Mouse (Mus musculus) stomach, embryonic 16.5 days (tissue): ENCODE results near the gene E2f7. TPM values are rescaled to one million over a fixed set of nuclear protein-coding genes. Genes with fewer than 3 reads are reported as not detected.

ENCODE experiments used
- ATAC-seq: fragments of 200-750 bp; cut with Nextera tagmentation; 2 replicates; pipeline ENCODE4 v1.8.0; 2017; ENCODE audit warnings: moderate number of reproducible peaks, moderate TSS enrichment; ENCODE audit not compliant: insufficient read depth, low FRiP score
- H3K27ac ChIP-seq: fragments of 300-500 bp; sonication (generic); 2 replicates; pipeline ENCODE4 v1.5.1; 2014; ENCODE audit warnings: low read length
- H3K27me3 ChIP-seq: fragments of 300-500 bp; sonication (generic); 2 replicates; pipeline ENCODE4 v1.6.1; 2014; ENCODE audit warnings: low read length, control low read depth, mixed read lengths; ENCODE audit not compliant: control insufficient read depth, insufficient read depth
- H3K36me3 ChIP-seq: fragments of 300-500 bp; sonication (generic); 2 replicates; pipeline ENCODE4 v1.6.1; 2014; ENCODE audit warnings: low read length; ENCODE audit not compliant: control insufficient read depth, insufficient read depth
- H3K4me1 ChIP-seq: fragments of 300-500 bp; sonication (generic); 2 replicates; pipeline ENCODE4 v1.6.1; 2014; ENCODE audit warnings: low read length, control low read depth, mixed read lengths; ENCODE audit not compliant: control insufficient read depth, insufficient read depth
- H3K4me2 ChIP-seq: fragments of 300-500 bp; sonication (generic); 2 replicates; pipeline ENCODE4 v1.6.1; 2014; ENCODE audit warnings: low read depth, low read length, mixed read lengths
- H3K4me3 ChIP-seq: fragments of 300-500 bp; sonication (generic); replicated peaks from 2 replicates; pipeline ENCODE4 v1.5.1; 2014; ENCODE audit warnings: mild to moderate bottlenecking, low read length
- H3K9ac ChIP-seq: fragments of 300-500 bp; sonication (generic); 2 replicates; pipeline ENCODE4 v1.6.1; 2014; ENCODE audit warnings: low read length
- H3K9me3 ChIP-seq: fragments of 300-500 bp; sonication (generic); replicated peaks from 2 replicates; pipeline ENCODE4 v1.6.1; 2016; ENCODE audit warnings: low read length, control low read depth; ENCODE audit not compliant: control insufficient read depth
- WGBS: fragments of 180-500 bp; shearing (Covaris S2); extraction: QIAGEN DNeasy Blood & Tissue Kit; methylation state at CpG from one replicate; pipeline ENCODE4 v1.1.7; 2014; 5-methylcytosine and 5-hydroxymethylcytosine counted together
- polyA plus RNA-seq: library from polyadenylated mRNA; unstranded; fragments of >200 nt; fragmentation: Nextera tagmentation; extraction: Ambion mirVana; gene quantifications from 2 replicates; pipeline ENCODE4 v1.2.1, GENCODE M21; 2015

E2f7 gene
- polyA plus RNA-seq: 16.2 and 17.0 TPM in 2 replicates

GRCm38 (mm10) chr10:110744686-110745639 lies at the start of gene E2f7:
TSS of gene E2f7 (plus strand) at chr10:110745439.
- Histone ChIP-seq H3K27ac (peak within 1 kb of the TSS; percentile 62; the same call in 1 of the 2 replicates), H3K9ac (peak within 1 kb of the TSS; percentile 83), H3K4me1 (peaks cover 3% of the 10 kb centered on the region; the same call in 1 of the 2 replicates), H3K27me3 (no peaks in the 10 kb centered on the region), H3K4me3 (peak within 1 kb of the TSS; percentile 81), H3K36me3 (no peaks in the 10 kb centered on the region), H3K4me2 (peak within 1 kb of the TSS; percentile 88), H3K9me3 (no peaks in the 10 kb centered on the region)
- under 1% methylated on average over 92 of the region's 98 CpGs for WGBS
- ATAC-seq: peak; percentile 97

GRCm38 (mm10) chr10:110701276-110701675 lies 44.0 kb upstream of the E2f7 start:
- no peak overlapping the region for H3K27ac ChIP-seq
- no peaks in the 10 kb centered on the region for H3K9me3 ChIP-seq
- no peaks in the 10 kb centered on the region for H3K27me3 ChIP-seq
- no peaks in the 10 kb centered on the region for H3K36me3 ChIP-seq
- WGBS: 72% methylated on average over 1 of the region's 1 CpGs
- no peak overlapping the region for H3K4me3 ChIP-seq
- no peak overlapping the region for H3K4me2 ChIP-seq
- H3K4me1 ChIP-seq: no peaks in the 10 kb centered on the region
- no peak for ATAC-seq
- no peak overlapping the region for H3K9ac ChIP-seq

- Histone ChIP-seq H3K4me3 (no peak overlapping the region), H3K9me3 (no peaks in the 10 kb centered on the region), H3K27ac (no peak overlapping the region), H3K9ac (no peak overlapping the region), H3K27me3 (no peaks in the 10 kb centered on the region), H3K4me1 (no peaks in the 10 kb centered on the region), H3K4me2 (no peak overlapping the region), H3K36me3 (no peaks in the 10 kb centered on the region)
- WGBS: 50% methylated on average over 9 of the region's 9 CpGs
- no peak for ATAC-seq
Measured at GRCm38 (mm10) chr10:110705672-110706071, 39.6 kb upstream of the E2f7 start.

DNA sequence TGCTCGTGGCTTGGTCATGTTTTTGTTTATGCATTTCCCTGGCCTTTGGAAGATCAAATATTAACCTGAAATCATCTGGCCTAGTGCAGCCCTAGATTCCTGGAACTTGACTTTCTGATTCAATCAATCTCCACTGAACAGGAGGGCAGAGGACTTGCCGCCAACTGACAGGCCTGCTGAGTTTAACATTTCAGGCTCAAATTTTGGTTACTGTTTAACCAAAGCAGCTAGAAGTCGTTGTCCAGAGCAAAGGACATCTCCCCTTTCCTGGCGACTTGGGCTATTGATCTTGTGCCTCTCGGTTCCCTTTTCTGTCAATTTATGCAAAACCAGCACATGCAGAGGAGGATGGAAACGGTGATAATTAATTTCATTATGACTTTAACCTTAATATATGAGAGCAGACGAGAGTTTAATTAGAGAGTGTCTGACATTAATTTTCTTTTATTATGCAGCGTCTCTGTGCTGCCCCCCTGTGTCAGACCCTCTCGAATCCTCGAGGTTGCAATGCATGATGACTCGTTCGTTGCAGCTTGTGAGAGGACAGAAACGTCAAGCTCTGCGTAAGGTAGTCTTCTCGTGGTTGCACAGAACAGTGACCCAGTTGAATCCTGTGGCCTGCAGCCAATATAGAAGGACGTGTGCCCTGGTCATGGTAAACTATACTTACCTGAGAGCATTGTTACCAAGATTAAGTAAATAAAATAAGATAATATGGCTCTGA lies 37.7 kb upstream of the E2f7 start:
- H3K4me2 ChIP-seq: no peak overlapping the region
- 43% methylated on average over 16 of the region's 16 CpGs for WGBS

GRCm38 (mm10) chr10:110716887-110717286 lies 28.4 kb upstream of the E2f7 start:
- Histone ChIP-seq H3K27ac (no peak overlapping the region), H3K4me1 (no peaks in the 10 kb centered on the region), H3K9me3 (no peaks in the 10 kb centered on the region), H3K36me3 (no peaks in the 10 kb centered on the region), H3K4me3 (no peak overlapping the region), H3K4me2 (no peak overlapping the region), H3K27me3 (no peaks in the 10 kb centered on the region), H3K9ac (no peak overlapping the region)
- no peak for ATAC-seq
- WGBS: 57% methylated on average over 10 of the region's 10 CpGs

More for the DNA sequence above, 37.7 kb upstream of the E2f7 start:
- H3K36me3 ChIP-seq: no peaks in the 10 kb centered on the region
- H3K9ac ChIP-seq: no peak overlapping the region
- no peaks in the 10 kb centered on the region for H3K9me3 ChIP-seq
- no peaks in the 10 kb centered on the region for H3K27me3 ChIP-seq
- H3K4me1 ChIP-seq: no peaks in the 10 kb centered on the region
- H3K27ac ChIP-seq: no peak overlapping the region
- no peak for ATAC-seq
- H3K4me3 ChIP-seq: no peak overlapping the region

DNA sequence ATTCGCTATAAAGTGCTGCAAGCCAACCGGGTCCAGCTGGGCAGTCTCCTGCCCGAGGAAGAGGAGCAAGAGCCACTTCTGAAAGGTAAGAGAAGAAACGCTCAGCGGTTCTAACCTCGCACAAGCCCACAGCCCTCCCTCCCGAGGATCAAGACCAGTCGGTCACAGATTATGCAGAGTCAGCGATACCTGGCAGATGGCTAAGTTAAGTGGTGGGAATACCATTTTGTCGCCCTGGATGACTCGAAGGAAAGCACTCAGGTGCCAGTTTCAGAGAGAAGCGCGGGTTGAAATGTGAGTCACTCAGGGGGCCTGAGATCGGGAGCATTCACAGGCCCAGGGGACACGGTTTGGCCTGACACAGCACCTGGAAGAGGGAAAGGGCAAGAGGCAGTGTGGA lies 18.8 kb upstream of the E2f7 start:
- no peak overlapping the region for H3K27ac ChIP-seq
- H3K9me3 ChIP-seq: no peaks in the 10 kb centered on the region
- H3K27me3 ChIP-seq: no peaks in the 10 kb centered on the region
- H3K4me3 ChIP-seq: no peak overlapping the region
- 79% methylated on average over 15 of the region's 15 CpGs for WGBS
- no peak for ATAC-seq
- no peaks in the 10 kb centered on the region for H3K4me1 ChIP-seq
- no peak overlapping the region for H3K9ac ChIP-seq
- H3K4me2 ChIP-seq: no peak overlapping the region
- H3K36me3 ChIP-seq: no peaks in the 10 kb centered on the region

GRCm38 (mm10) chr10:110727816-110728215 lies 17.4 kb upstream of the E2f7 start:
- H3K9me3 ChIP-seq: no peaks in the 10 kb centered on the region
- H3K4me2 ChIP-seq: no peak overlapping the region
- no peak overlapping the region for H3K27ac ChIP-seq
- H3K4me3 ChIP-seq: no peak overlapping the region
- H3K9ac ChIP-seq: no peak overlapping the region
- no peaks in the 10 kb centered on the region for H3K36me3 ChIP-seq
- H3K4me1 ChIP-seq: no peaks in the 10 kb centered on the region
- no peaks in the 10 kb centered on the region for H3K27me3 ChIP-seq
- ATAC-seq: no peak
- WGBS: 55% methylated on average over 4 of the region's 4 CpGs

DNA sequence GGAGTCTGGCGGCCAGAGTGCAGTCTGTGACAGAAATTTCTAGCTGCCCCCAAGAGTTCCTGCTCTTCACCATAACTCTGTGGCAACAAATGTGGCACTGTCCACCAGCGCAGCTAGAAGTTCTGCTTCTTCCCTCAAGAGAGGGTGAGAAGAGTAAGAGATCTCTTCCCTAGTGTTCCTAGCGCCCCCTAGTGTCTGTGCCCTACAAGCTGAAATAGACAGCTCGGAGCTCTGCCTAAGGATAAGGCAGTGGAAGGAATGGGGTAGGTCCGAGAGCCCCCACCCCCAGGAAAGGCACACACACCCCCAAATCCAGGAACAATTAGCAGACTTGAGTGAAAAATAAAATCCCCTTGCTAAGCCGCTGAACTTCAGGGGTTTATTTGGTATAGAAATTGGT lies 11.9 kb upstream of the E2f7 start:
- Histone ChIP-seq H3K9me3 (no peaks in the 10 kb centered on the region), H3K27ac (no peak overlapping the region), H3K4me2 (no peak overlapping the region), H3K27me3 (no peaks in the 10 kb centered on the region), H3K36me3 (no peaks in the 10 kb centered on the region), H3K4me1 (no peaks in the 10 kb centered on the region), H3K4me3 (no peak overlapping the region), H3K9ac (no peak overlapping the region)
- WGBS: 19% methylated on average over 6 of the region's 6 CpGs
- no peak for ATAC-seq

DNA sequence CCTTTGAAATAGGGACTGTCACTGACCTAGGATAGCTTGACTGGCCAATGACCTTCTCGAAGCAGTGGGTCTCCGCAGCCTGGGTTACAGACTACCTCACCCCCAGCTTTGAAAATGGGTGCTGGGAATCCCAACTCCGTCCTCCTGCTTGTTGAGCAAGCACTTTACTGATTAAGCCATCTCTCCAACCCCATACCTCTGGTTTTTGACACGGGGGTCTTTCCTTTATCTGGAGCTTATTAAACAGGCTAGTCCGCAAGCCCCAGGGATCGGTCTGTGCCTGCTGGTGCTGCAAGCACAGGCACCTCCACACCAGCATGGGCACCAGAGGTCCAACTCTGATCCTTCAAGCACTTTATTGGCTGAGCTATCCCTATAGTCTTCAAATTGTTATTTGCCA lies 1.5 kb upstream of the E2f7 start:
- H3K36me3 ChIP-seq: no peaks in the 10 kb centered on the region
- no peak overlapping the region for H3K9ac ChIP-seq
- 81% methylated on average over 6 of the region's 6 CpGs for WGBS
- H3K9me3 ChIP-seq: no peaks in the 10 kb centered on the region
- no peak overlapping the region for H3K4me3 ChIP-seq
- peaks cover 3% of the 10 kb centered on the region; the same call in 1 of the 2 replicates for H3K4me1 ChIP-seq
- no peak for ATAC-seq
- H3K4me2 ChIP-seq: no peak overlapping the region
- no peak overlapping the region for H3K27ac ChIP-seq
- H3K27me3 ChIP-seq: no peaks in the 10 kb centered on the region
